Mouse (Mus musculus): ENCODE measurements around the gene Tgfbr3.

Gene Tgfbr3

GRCm38 (mm10) chr5:107224820-107225417 is 64.5 kb downstream of the Tgfbr3 start:
- CTCF ChIA-PET = interaction anchor here in 1 of 4 experiments (0.6 kb wide), 1 partner anchor 364 kb away, joined by 12 read pairs; no protein-coding TSS in a partner anchor
- POLR2A ChIA-PET = interaction anchor here in 1 of 4 experiments (0.5 to 1.6 kb wide), 6 partner anchors 11 to 750 kb away, joined by 3 to 7 read pairs (median 3); no protein-coding TSS in a partner anchor

GRCm38 (mm10) chr5:107224151-107224550 is 65.3 kb downstream of the Tgfbr3 start:
- POLR2A ChIA-PET = interaction anchor here in 1 of 4 experiments (0.8 to 1.2 kb wide), 2 partner anchors 10 to 27 kb away, joined by 3 to 4 read pairs; no protein-coding TSS in a partner anchor
- CTCF ChIA-PET = interaction anchor here in 2 of 4 experiments (0.6 kb wide), 2 partner anchors 112 to 363 kb away, joined by 3 to 12 read pairs; no protein-coding TSS in a partner anchor

GRCm38 (mm10) chr5:107223483-107223882 is 65.9 kb downstream of the Tgfbr3 start:
- ChIA-PET POLR2A (interaction anchor here in 1 of 4 experiments (1.0 to 1.2 kb wide), 2 partner anchors 11 to 27 kb away, joined by 3 read pairs; no protein-coding TSS in a partner anchor), CTCF (interaction anchor here in 2 of 4 experiments (0.6 kb wide), 2 partner anchors 25 to 112 kb away, joined by 3 to 4 read pairs; no protein-coding TSS in a partner anchor)

GRCm38 (mm10) chr5:107223029-107223428 is 66.4 kb downstream of the Tgfbr3 start:
- ChIA-PET CTCF (interaction anchor here in 1 of 4 experiments (0.6 kb wide), 1 partner anchor 1358 kb away, joined by 3 read pairs; no protein-coding TSS in a partner anchor), POLR2A (interaction anchor here in 1 of 4 experiments (1.0 to 1.2 kb wide), 2 partner anchors 11 to 28 kb away, joined by 3 read pairs; no protein-coding TSS in a partner anchor)

- ChIA-PET CTCF (interaction anchor here in 1 of 4 experiments (0.6 kb wide), 1 partner anchor 1358 kb away, joined by 3 read pairs; no protein-coding TSS in a partner anchor), POLR2A (interaction anchor here in 2 of 4 experiments (0.6 to 1.0 kb wide), 2 partner anchors 10 to 761 kb away, joined by 3 to 5 read pairs; no protein-coding TSS in a partner anchor)
These were observed 66.8 kb downstream of the Tgfbr3 start for GRCm38 (mm10) chr5:107222670-107223005.

GRCm38 (mm10) chr5:107221892-107222669 is 67.3 kb downstream of the Tgfbr3 start:
- ChIA-PET CTCF (no interaction called here), POLR2A (interaction anchor here in 3 of 4 experiments (0.5 to 2.3 kb wide), 5 partner anchors 12 to 1191 kb away, joined by 3 to 7 read pairs (median 4); no protein-coding TSS in a partner anchor)

GRCm38 (mm10) chr5:107220936-107221335 is 68.5 kb downstream of the Tgfbr3 start:
- CTCF ChIA-PET = no interaction called here
- POLR2A ChIA-PET = interaction anchor here in 1 of 4 experiments (1.3 to 2.3 kb wide), 2 partner anchors 11 to 18 kb away, joined by 3 to 7 read pairs; no protein-coding TSS in a partner anchor

- POLR2A ChIA-PET = interaction anchor here in 1 of 4 experiments (0.6 to 2.3 kb wide), 5 partner anchors 9 to 17 kb away, joined by 3 to 7 read pairs (median 3); no protein-coding TSS in a partner anchor
- CTCF ChIA-PET = no interaction called here
These were observed 69.5 kb downstream of the Tgfbr3 start for GRCm38 (mm10) chr5:107219883-107220282.

- POLR2A ChIA-PET = interaction anchor here in 1 of 4 experiments (0.6 to 1.0 kb wide), 3 partner anchors 9 to 16 kb away, joined by 3 read pairs; no protein-coding TSS in a partner anchor
- CTCF ChIA-PET = interaction anchor here in 1 of 4 experiments (0.6 kb wide), 1 partner anchor 206 kb away, joined by 3 read pairs; no protein-coding TSS in a partner anchor
These were observed 70.1 kb downstream of the Tgfbr3 start for GRCm38 (mm10) chr5:107219318-107219717.

GRCm38 (mm10) chr5:107218594-107218993 is 70.8 kb downstream of the Tgfbr3 start:
- CTCF ChIA-PET = no interaction called here
- POLR2A ChIA-PET = interaction anchor here in 1 of 4 experiments (0.5 kb wide), 1 partner anchor 175 kb away, joined by 3 read pairs; no protein-coding TSS in a partner anchor

- ChIA-PET POLR2A (interaction anchor here (0.6 to 1.1 kb wide), 5 partner anchors 9 to 94 kb away, joined by 3 to 7 read pairs (median 3); partner anchors contain the start of gene Tgfbr3 (in 1 of the 4)), CTCF (no interaction called here)
These were observed 72.3 kb downstream of the Tgfbr3 start for GRCm38 (mm10) chr5:107217139-107217538.

GRCm38 (mm10) chr5:107213373-107214132 is 75.9 kb downstream of the Tgfbr3 start:
- CTCF ChIA-PET = interaction anchor here in 2 of 4 experiments (0.7 to 0.8 kb wide), 2 partner anchors 63 to 260 kb away, joined by 3 to 4 read pairs; no protein-coding TSS in a partner anchor
- POLR2A ChIA-PET = interaction anchor here in 2 of 4 experiments (0.6 to 2.3 kb wide), 5 partner anchors 11 to 59 kb away, joined by 3 to 5 read pairs (median 4); no protein-coding TSS in a partner anchor

GRCm38 (mm10) chr5:107211830-107212370 is 77.5 kb downstream of the Tgfbr3 start:
- ChIA-PET CTCF (no interaction called here), POLR2A (interaction anchor here in 3 of 4 experiments (0.5 to 2.3 kb wide), 7 partner anchors 11 to 1375 kb away, joined by 3 to 8 read pairs (median 3); no protein-coding TSS in a partner anchor)

- ChIA-PET POLR2A (interaction anchor here in 3 of 4 experiments (0.6 to 2.2 kb wide), 7 partner anchors 8 to 206 kb away, joined by 3 to 8 read pairs (median 6); no protein-coding TSS in a partner anchor), CTCF (no interaction called here)
These were observed 79.4 kb downstream of the Tgfbr3 start for GRCm38 (mm10) chr5:107210040-107210439.

- ChIA-PET POLR2A (interaction anchor here in 2 of 4 experiments (0.5 to 1.1 kb wide), 2 partner anchors 12 to 19 kb away, joined by 3 read pairs; no protein-coding TSS in a partner anchor), CTCF (no interaction called here)
These were observed 81.5 kb downstream of the Tgfbr3 start for GRCm38 (mm10) chr5:107207911-107208310.

GRCm38 (mm10) chr5:107204306-107204705 is 85.1 kb downstream of the Tgfbr3 start:
- CTCF ChIA-PET = no interaction called here
- POLR2A ChIA-PET = no interaction called here

GRCm38 (mm10) chr5:107202801-107203559 is 86.4 kb downstream of the Tgfbr3 start:
- CTCF ChIA-PET = no interaction called here
- POLR2A ChIA-PET = interaction anchor here in 2 of 4 experiments (0.8 to 1.2 kb wide), 3 partner anchors 7 to 18 kb away, joined by 3 to 6 read pairs (median 3); no protein-coding TSS in a partner anchor
